Mouse (Mus musculus): ENCODE measurements around the gene Pzp. TPM values are rescaled to one million over a fixed set of nuclear protein-coding genes. Genes with fewer than 3 reads are reported as not detected.

The Pzp gene
- total RNA-seq (2021): under 1 TPM in 1 of 2 experiments, not detected in 1; 0.80 TPM
- long read RNA-seq, experiment 1: 0 reads
- long read RNA-seq, experiment 2, partial matches to known transcripts: 2 of 2 reads
- long read RNA-seq, experiment 2, other reads (novel, unspliced or antisense): 0 of 2 reads

- DNase-seq (ENCODE audit: low spot score in 2 of 2): no peak
Observed at GRCm38 (mm10) chr6:128526601-128527000, at the start of gene Pzp. TSS of gene Pzp (minus strand) at chr6:128526720.

DNA sequence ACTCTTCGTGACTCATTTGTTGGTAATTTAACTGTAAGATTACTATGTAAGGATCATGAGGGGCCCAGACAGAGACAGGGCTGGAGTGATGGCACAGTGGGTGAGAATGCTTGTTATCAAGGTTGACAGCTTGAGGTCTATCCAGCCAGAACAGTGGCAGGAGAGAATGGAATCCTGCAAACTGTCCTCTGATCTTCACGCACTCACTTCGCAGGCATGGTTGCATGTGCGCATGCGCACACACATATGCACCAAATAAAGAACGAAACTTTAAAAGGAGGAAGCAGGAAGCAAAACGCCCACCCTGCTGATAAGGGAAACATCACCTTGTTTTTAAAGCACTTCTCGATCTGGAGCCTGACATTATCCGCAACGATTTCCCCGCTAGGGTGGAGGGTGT lies 40.1 kb upstream of the Pzp start:
- DNase-seq (ENCODE audit: low spot score in 2 of 2): no peak

- no peak for DNase-seq (ENCODE audit: low spot score in 2 of 2)
Observed at GRCm38 (mm10) chr6:128554049-128554448, 27.5 kb upstream of the Pzp start.

GRCm38 (mm10) chr6:128549463-128550452 lies 23.2 kb upstream of the Pzp start:
- no peak for DNase-seq (ENCODE audit: low spot score in 2 of 2)

DNA sequence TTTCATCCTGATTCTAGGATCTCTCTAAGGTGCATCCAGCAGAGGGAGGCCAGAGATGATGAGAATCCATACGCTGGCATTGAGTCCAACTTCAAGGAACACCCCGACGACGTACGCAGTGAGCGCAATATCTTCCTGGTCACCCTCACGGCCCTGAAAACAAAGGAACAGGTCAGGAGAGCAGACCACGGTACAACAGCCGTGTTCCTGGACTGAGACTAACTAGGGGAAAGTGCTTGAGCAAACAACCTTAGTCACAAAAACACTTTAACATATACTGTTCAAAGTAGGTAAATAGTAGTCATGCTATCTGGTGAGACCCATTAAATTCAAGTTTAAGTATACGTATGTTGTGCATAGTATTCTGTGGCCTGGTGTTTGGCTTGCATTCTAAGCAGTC lies 22.0 kb upstream of the Pzp start:
- DNase-seq (ENCODE audit: low spot score in 2 of 2): no peak

- no peak for DNase-seq (ENCODE audit: low spot score in 2 of 2)
Observed at GRCm38 (mm10) chr6:128545402-128545801, 18.9 kb upstream of the Pzp start.

DNA sequence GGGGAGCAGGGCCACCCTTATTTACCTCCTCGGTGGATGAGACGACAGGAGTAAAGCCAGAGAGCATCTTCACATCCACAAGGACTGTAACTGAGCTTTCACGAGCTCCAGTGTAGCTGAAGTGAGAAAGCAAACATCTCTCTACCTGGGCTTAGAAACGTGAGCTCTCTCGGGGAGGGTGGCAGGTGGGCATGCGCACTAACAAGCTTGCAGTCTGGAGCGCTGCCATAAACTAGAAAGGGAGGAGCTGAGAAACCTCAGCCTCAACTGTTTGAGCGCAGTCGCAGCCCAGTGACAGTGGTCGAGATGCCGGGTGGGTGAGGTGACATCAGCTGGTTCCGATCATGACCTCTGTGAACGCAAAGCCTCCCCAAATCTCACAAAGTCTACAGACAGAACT lies 16.7 kb upstream of the Pzp start:
- no peak for DNase-seq (ENCODE audit: low spot score in 2 of 2)

DNA sequence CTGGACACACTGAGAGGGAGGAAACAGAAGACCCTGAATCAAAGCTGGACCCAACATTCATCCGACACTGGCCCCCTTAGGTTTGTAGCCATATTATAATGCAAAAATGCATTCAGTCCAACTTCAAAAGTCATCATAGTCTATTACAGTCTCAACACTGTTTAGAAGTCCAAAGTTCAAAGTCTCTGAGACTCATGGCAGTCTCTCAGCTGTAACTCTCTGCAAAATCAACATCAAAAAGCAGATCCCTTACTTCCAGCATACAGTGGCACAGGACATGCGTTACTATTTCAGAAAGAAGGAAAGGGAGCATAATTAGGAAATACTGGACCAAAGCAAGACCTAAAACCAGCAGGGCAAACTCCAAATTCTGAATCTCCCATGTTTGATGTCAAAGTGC lies 8.7 kb upstream of the Pzp start:
- DNase-seq (ENCODE audit: low spot score in 2 of 2): no peak

DNA sequence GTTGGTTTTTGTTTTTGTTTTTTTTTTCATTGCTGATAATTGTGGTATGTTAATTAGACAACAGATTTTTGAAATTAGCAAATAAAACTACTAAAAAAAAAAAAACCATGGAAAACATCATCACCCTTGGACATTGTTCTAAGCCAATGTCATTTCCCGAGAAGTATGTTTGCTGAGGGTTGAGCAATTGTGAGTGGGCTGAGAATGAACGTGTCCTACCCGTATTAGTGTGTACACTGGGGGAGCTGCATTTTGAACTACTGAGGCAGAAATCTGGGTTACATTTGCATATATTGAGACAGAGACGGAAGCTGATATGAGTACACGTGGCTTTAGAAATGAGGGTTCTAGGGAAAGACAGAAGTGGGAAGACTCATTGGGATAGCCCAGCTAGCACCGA lies 6.8 kb upstream of the Pzp start:
- no peak for DNase-seq (ENCODE audit: low spot score in 2 of 2)

DNA sequence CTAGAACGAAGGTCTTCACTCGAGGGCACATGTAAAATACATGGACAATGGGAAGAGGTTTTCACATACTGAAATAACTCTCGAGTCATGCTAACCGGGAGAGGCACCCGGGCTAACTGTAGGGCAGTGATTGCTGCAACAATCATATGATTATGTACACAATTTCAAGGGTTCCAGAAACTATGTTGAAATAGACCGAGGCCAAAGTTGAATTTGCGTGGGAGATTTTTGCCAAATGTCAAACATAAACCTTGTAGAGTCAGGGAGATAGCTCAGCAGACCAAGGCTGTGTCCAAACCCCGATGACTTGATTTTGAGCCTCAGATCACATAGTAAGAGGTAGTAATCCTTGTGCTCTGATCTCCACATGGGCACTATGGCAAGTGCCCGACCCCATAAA lies 6.2 kb upstream of the Pzp start:
- DNase-seq (ENCODE audit: low spot score in 2 of 2): no peak

DNA sequence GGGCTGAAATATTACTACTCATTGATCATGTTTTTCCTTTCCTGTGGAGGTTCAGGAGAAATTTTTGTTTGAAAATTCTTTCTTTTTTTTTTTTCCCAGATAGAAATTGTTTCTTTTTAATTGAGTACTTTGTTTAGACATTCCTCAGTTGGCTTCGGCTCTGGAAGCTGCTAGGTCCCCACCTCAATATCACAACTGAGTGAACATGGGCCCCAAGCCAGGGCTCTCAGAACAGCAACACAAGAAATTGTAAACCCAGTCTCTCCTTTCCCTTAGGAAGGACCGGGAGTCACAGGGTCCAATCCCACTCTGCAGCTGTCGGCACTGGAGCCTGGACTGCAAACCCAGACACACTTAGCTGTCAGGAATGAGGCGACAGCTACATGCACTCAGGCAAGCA lies 2.0 kb upstream of the Pzp start:
- DNase-seq (ENCODE audit: low spot score in 2 of 2): no peak

DNA sequence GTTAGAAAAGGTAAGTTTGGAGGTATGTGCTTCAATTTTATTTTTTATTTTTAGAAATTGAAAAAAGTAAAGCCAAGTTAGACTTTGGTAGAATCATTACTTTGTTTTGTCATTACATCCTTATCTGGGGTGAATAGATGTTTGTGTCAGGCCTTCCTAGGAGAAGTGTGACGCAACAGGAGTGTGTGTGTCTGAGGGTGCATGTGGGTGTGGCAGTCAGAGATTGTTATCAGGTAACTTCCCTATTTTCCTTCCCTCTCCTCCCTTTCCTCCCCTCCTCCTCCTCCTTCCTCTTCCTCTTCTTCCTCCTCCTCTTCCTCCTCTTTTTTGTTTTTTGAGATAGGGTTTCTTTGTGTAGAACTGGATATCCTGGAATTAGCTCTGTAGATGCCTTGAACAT lies 590 bp upstream of the Pzp start:
- no peak for DNase-seq (ENCODE audit: low spot score in 2 of 2)

- DNase-seq (ENCODE audit: low spot score in 2 of 2): no peak
Observed at GRCm38 (mm10) chr6:128525801-128526200, 719 bp downstream of the Pzp start.

- no peak for DNase-seq (ENCODE audit: low spot score in 2 of 2)
Observed at GRCm38 (mm10) chr6:128523360-128523759, 3.2 kb downstream of the Pzp start.

DNA sequence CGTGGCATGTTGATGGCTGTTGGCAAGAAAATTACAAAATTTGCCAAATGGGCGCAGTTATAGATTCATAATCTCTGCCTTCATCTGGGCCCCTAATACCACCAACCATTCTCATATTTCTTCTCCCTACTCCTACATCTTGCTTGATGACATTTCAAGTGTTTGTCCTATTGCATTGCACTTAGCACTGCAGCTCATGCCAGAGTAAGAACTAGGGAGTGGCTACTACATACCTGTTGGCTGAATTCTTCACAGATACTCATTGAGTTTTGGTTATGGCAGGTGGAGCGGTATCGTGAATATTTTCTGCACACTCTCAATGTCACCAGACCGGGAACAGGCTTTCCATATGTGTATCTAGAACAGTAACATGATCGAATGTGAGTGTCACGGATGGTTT lies 7.4 kb downstream of the Pzp start:
- DNase-seq (ENCODE audit: low spot score in 2 of 2): no peak

GRCm38 (mm10) chr6:128505676-128506236 lies 20.8 kb downstream of the Pzp start:
- DNase-seq (ENCODE audit: low spot score in 2 of 2): no peak

- DNase-seq (ENCODE audit: low spot score in 2 of 2): no peak
Observed at GRCm38 (mm10) chr6:128504743-128505142, 21.8 kb downstream of the Pzp start.

- DNase-seq (ENCODE audit: low spot score in 2 of 2): no peak
Observed at GRCm38 (mm10) chr6:128495346-128495745, 31.2 kb downstream of the Pzp start.

- DNase-seq (ENCODE audit: low spot score in 2 of 2): no peak
Observed at GRCm38 (mm10) chr6:128494646-128495331, 31.7 kb downstream of the Pzp start.

- DNase-seq (ENCODE audit: low spot score in 2 of 2): no peak
Observed at GRCm38 (mm10) chr6:128491916-128492315, 34.6 kb downstream of the Pzp start.

GRCm38 (mm10) chr6:128490141-128490540 lies 36.4 kb downstream of the Pzp start:
- DNase-seq (ENCODE audit: low spot score in 2 of 2): no peak

GRCm38 (mm10) chr6:128487736-128488135 lies 38.8 kb downstream of the Pzp start:
- DNase-seq (ENCODE audit: low spot score in 2 of 2): no peak
